Mouse (Mus musculus) common myeloid progenitor, adult 5-6 weeks (primary cell): ENCODE measurements at regions not wholly inside any gene's neighbourhood (a gene's known extent, or its start where the extent isn't known, plus 50 kb on each side); places are given as distances from the start of the nearest gene placed in this dataset.
"Not testable (repeated sequence)": the region's sequence is repeated elsewhere in the genome, so short reads cannot be mapped to it uniquely, and the experiment has no call there.

Source experiments
- ATAC-seq: replicated peaks from 2 replicates; pipeline ENCODE4 v1.8.0; 2016; ENCODE audit warnings: low read depth, mild to moderate bottlenecking, moderate TSS enrichment, inconsistent platforms; ENCODE audit not compliant: poor library complexity, severe bottlenecking

DNA sequence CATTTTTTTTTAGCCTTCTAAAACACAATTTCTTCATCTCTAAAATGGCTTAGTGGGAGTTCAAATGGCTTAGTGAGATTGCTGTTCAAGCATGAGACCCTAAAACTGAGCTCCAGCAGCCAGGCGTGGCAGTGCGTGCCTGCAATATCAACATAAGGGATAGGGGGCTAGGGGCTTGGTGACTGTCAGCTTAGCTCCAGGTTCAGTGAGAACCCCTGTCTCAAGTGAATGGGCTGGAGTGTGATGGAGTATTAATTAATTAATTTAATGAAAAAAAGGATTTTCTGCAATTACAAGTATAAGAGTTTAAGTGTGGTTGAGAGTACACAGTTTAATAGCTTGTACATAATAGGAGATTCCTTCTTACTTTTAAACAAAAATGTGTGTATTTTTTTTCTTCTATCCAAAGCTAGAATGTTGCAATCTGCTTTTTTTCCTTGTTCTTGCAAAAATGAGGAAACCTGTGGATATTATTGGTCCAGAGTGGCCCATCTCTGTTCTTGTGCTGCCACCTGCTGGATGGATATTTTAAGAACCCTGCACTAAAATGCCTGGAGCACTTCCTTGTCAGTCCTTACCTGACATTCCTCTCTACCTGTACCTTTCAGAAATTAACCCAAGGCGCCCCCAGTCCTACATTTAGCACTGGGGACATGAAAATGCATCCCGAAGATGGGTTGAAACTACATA is 54.0 kb upstream of the Usp47 start:
- peak; percentile 66; the same call in 1 of the 2 replicates for ATAC-seq

DNA sequence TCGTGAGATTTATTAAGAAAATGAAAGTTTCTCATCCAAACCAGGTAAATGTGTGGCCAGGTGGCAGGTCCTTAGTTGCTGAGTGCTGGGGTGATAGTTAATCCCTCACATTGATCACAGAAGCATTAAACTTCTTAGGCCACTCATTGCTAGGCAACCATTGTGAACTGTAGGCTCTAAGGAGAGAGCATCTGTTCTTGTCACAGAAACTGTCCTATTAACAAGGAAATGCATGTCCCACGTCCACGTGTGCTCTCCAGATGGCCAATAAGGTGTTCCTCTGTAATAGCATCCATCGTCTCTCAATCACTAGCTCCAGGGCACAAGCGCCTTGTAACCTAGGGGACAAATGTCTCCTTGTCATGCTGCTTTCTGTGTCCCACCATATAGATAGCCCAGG is 55.0 kb upstream of the Usp47 start:
- no peak for ATAC-seq

DNA sequence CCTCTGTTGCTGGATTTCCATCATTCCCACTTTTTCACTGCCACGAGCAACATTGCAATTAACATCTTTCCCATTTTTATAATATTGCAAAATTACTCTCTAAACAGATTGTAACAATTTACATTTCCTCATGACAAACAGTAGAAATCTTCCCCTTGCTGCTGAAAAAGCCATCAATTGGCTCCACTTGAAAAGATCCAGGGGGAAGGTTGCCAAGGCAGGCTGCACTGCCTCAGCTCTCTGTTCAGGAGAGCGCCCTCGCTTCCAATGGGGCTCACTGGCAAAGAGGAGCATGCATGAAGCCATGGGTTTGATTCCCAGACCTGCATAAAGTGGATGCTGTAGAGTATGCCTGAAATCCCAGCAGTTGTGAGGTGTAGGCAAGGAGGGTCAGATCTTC is 56.6 kb upstream of the Usp47 start:
- ATAC-seq, result no peak

DNA sequence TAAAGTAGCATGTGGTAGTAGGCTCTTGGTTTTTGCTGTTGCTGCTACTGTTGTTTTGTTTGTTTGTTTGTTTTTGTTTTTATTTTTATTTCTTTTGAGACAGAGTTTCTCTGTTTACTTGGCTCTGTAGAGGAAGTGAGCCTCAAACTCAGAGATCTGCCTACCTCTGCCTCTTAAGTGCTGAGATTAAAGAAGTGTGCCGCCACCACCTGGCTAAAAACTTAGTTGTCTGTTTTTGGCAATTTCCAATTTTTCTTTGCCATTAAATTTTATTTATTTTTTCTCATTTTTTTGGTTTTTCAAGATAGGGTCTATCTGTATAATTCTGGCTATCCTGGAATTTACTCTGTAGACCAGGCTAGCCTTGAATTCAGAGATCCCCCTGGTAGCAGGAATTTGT is 59.3 kb upstream of the Usp47 start:
- no peak for ATAC-seq

DNA sequence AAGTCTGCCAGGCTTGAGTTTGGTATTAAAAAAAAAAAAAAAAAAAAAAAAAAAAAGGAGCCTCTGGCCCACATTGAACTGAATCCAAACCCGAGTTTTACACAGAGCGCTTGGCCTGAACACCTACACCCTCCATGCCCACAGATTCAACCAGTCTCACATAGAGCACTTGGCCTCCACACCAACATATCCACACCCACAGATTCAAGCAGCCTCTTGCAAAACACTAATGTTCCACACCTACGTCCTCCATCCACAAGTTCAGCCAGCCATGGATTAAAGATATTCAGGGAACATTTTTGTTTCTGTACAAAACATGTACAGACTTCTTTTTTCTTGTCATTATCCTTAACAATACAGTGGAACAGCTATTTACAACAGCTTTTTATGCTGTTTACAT is 63.3 kb upstream of the Usp47 start:
- no peak for ATAC-seq

DNA sequence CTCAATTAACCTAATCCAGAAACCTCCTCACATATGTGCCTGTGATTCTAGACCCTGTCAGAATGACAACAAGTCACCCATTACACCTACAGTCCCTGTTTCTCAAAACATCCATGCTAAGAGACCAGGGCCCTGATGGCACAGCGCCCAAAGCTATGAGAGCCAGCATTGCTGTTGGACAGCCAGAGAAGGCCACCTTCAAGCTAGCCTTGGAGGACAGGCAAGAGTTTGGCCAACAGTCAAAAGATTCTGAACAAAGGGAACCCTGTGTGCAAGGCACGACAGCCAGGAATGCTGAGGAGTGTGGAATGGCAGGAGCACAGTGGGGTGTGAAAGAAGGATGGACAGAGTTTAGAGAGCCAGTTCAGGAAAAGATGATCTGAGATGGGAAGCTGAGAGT is 66.6 kb upstream of the Usp47 start:
- ATAC-seq, result no peak

DNA sequence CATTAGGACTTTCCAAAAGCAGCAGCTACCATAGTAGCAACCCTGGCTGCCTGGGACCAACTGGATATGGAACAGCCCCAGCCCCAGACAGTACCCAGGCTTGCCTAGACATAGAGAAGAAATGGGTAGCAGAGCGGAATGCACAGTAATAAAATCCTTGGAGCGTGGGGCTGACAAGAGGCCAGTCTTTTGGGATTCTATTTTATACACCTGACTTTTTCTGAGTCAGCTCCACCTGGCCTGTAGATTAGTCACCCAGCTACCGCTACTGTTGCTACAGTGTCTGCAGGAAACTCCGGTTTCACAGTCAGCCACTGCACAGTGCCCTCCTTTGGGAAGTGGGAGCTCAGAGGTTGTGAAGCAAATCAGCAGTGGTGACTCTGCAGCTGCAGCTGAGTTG is 83.7 kb upstream of the Usp47 start:
- ATAC-seq, result no peak

DNA sequence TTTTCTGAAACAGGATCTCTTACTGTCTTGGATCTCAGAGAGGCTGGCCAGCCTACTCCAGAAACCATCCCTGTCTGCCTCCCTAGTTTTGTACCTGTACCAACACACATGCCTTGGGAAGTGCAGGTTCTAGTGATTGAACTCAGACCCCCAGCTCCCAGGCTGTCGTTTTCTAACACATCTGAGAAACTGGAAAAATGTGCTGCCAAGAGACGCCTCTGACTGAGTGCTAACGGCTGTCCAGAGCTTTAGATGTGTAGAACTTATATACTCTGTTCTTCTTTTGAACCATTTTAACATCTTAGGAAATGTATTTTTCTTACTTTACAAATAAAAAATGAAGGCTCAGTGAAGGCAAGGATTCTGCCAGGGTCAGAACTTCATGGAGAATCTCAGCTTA is 85.8 kb upstream of the Usp47 start:
- no peak for ATAC-seq

DNA sequence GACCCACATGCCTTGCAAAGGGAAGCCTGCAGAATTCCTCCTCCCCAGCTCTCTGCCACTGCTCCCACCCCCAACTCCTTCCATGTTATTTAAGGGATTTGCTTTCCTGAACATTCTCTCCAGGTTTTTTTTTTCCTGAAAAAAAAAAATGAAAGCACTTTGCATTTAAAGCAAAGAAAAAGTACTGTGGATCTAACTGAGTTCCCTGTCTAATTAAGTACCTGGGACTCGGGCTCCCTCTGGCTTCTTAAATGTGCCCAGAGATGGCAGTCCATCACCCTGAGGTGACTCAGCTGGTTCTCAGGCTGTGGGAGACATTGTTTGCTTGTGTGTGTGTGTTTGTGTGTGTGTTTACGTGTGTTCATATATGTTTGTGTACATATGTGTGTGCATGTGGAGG is 86.2 kb upstream of the Usp47 start:
- no peak for ATAC-seq

DNA sequence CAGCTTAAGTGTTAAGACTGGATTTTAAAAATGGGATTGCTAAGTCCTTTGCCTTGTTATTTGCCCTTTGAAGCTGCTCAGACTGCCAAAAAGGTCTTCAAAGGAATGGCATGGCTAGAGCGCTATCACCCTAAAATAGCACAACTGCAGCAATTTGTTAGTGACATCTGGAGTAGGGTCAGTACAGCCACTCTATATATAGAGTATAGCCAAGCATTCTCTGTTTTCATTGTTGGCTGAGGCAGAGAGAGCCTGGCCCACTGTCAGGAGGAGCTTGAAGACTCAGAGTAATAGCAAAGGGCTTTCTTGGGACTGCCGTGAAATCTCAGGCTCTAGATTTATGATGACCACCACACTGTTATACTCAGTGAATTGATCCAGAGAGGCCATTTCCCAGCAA is 90.6 kb upstream of the Usp47 start:
- no peak for ATAC-seq

DNA sequence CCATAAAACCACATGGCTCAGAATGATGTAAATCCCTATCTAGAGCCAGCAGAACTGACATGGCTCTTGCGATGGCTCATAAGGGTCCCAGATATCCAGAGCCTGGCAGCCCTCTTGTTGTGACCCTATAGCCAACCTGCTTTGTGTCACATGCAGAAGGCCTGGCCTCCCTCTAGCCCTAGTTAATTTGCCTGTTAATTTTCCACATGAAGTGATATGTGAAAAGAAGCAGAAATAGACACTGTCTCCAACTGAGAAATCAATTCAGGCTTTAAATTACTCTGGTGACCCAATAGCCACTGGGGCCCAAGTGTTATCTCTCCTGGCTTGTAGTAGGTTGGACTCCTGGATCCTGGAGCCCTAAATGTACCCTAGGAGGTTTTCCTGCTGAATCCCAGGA is 103.3 kb upstream of the Usp47 start:
- no peak for ATAC-seq

DNA sequence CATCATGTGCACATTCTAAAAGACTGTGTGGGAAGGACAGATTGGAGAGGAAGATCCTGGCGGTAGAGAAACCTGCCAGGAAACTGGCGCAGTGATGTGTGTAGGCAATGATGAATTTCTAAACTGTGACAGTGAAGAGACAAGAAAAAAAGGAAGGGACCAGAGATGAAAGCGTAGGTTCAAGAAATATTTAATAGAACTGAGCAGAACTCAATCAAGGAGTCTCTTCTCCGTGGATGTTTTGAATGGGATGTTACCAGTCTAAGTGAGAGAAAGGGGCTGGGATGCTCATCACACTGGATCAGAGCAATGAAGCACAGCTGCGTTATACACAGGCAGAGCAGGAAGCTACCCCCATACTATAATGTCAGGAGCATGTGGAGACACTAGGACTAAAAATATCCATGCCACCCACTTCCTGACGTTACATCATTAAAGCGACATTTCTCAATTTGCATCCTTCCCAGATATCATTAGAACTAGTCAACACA is 119.5 kb upstream of the Usp47 start:
- no peak for ATAC-seq

DNA sequence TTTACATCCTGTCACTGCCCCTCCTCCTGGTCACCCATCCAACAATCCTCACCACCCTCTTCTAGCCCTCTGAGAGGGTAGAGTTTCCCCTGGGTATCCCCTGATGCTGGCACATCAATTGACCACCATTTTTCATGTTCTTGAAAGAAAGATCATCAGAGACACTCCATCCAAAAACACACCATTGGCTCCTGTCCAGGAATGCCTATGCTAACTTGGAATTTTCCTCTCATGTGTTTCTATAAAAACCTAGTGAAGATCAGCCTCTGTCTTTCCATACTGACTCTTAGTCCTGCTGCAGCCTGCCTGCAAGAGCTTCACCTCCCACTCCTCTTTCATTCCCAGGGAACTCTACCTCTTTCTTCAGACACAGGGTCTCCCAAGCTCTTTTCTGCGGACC is 117.2 kb upstream of the Galnt18 start:
- ATAC-seq, result no peak

DNA sequence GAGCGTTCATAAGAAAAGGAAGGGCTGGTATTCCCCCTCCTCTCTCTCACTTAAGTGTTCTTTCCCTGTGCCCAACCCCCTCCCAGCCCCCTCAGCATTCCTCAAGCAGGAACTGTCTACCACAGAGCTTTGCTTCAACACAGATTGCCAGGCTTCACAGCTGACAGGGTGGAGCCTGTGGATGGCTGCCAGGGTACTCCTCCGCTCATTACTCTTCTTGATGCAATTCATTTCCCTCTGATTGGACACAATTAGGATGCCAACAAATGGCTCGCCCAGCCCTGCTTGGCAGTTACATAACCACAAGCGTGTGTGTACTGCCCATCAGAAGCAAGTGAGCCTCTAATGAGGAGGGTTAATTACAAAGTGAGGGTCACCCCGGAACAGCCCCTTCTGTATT is 116.5 kb upstream of the Galnt18 start:
- no peak for ATAC-seq

DNA sequence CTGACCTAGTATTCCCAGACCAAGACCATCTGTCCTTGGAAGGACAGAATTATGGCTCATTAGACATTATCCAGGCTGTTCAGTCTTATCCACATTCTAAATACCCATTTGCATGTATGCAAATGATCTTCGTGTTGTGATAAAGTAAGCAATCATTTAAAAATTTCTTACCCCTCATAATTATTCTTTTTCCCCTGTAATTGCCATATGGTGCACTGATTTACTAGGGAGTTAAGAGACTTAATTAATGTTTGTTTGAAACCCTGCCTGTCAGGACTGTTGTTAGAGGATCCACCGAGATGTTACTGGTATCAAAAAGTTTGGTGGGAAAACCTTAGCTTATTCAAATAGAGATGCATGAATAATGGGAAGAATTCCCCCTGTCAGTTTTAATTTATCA is 103.2 kb upstream of the Galnt18 start:
- no peak for ATAC-seq

DNA sequence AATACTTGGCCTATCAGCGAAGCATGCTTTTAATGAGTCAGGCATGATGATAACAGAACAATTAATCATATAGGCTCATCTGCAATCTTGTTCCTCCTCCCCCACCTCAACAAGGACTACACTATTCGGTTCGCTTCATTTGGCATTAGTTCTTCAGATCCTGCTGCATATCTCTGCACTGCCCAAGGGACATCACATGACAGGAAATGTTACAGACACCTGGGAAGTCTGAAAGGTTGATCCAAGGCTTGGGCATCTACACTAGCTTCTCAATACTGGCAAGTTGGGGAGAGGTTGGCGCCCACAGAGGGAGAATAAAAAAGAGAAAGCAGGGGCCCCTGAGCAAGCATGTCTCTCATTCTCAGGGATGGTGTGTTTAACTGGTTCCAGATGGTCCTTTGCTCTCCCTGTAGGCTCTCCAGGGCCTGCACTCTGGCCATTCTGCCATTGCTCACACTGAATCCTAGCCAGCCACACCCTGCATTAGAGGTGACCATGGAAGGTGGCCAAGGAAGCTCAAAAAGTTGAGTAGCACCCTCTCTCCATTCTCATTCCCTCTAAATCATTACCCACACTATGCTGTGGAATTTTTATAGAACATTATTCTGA is 100.4 kb upstream of the Galnt18 start:
- ATAC-seq, result no peak

DNA sequence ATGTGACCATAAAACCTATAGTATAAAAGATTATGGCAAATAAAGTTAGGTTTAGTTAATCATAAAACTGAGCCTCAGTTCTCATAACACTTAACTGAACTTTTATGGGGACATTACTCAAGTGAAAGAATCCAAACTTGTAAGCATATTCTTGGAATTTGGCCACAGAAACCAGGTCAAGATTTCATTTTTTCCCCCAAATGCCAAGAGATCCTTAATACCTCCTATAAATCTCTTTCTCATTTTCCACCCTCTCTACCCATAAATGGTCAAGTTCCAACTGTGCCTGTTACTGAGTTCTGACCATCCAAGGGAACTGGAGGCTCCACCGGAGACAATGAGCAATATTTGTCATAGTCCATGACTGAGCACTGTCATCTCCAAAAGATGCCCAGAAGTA is 97.8 kb upstream of the Galnt18 start:
- ATAC-seq, result no peak

DNA sequence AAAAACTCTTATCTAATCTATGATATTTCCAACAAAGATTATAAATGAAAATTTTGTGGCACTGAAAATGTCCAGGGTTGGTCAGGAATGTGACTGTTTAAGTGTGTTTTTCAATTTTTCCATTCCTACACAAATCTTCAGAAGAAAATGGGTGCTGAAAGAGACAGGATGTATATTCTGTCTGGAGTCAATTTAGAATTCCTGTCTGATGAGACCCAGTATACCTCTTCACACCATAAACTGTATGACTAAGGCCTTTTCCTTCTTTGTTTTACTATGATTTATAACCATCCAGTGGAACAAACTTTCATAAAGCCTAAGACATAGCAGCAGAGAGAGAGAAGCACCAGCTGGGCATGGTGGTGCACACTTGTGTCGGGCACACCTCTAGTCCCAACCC is 96.2 kb upstream of the Galnt18 start:
- ATAC-seq, result no peak

DNA sequence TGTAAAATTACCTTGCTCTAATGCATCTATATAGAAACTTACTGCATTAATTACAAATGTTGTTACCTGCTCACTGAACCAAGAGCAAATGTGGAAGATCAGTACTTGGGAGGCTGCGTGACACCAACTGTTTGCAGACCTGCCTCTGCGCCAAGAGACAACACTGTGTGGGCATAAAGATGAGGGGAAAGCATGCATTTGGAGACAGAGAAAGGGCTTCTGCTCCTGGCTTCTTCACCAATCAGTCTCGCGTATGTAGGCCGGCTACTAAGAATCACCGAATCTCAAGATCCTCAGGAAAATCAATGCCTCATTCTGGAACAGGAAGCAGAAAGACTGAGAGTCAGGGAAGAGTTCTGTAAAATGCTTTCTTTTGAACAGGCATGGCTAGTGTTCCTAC is 89.6 kb upstream of the Galnt18 start:
- no peak for ATAC-seq

DNA sequence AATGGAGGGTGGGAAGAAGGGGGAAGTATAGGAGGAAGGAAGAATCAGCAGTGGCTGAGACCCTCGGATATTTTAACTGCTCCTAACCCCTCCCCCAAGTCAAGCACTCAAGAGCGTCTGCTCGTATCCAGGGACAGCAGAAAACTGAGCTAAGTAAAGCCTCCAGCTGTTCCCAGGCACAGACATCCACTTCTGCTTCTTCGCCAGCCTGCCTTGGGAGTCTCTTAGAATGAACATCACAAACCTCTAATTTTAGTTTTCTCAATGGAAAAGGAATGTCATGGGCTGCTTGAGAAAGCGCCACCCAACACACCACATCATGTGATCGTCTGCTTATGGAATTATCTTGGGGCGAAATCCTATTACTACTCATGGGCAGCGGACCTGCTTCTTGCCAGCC is 83.3 kb upstream of the Galnt18 start:
- ATAC-seq, result no peak

DNA sequence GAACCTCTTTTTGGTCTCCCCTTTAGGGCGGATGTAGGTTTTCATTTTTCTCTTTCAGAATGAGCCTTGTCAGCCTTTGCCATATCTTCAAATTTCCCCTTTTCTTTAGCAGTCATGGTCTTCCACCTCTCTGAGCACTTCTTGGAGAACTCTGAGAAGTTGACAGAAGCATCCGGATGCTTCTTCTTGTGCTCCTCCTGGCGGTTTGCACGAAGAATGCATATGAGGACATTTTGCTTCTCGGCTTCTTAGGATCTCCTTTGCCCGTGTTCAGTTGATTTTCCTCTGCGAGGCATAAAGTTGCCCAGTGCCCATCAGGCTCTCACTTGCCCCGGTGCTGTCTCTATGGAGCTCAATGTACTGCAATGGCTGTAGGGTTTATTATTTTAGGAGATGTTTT is 78.5 kb upstream of the Galnt18 start:
- ATAC-seq, result not testable (repeated sequence)

DNA sequence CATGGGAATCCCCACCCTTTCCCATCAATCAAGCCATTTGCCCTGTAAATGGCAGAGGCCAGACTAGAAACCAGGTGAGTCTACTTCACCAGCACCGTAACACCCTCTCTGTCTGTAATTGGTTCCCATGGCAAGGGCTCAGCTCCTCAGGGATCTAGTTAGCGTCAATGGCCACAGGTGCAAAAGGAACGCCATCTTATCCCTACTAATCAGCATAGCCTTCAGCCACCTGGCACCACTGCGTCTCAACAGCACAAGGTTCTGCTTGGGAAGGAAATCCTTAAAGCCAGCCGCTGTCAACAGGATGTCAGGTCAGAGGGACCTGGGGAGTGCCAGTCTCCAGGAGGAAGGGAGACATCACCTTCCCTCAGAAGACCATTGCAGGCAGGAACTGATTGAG is 77.2 kb upstream of the Galnt18 start:
- ATAC-seq, result no peak
